Mouse (Mus musculus) brain, embryonic 18.5 days (tissue): Measurements from ENCODE around the gene Naa11.

Experiments used
- DNase-seq: peaks from one replicate; pipeline ENCODE4 v3.0.0-alpha.2; 2012; ENCODE audit warnings: low read depth, low spot score

Naa11 gene

GRCm38 (mm10) chr5:97392160-97392559, at the start of gene Naa11:
Gene Naa11 (minus strand): TSS chr5:97392379.
- no peak for DNase-seq

- DNase-seq = no peak
These were observed 40.3 kb upstream of the Naa11 start for GRCm38 (mm10) chr5:97432512-97432911.

DNA sequence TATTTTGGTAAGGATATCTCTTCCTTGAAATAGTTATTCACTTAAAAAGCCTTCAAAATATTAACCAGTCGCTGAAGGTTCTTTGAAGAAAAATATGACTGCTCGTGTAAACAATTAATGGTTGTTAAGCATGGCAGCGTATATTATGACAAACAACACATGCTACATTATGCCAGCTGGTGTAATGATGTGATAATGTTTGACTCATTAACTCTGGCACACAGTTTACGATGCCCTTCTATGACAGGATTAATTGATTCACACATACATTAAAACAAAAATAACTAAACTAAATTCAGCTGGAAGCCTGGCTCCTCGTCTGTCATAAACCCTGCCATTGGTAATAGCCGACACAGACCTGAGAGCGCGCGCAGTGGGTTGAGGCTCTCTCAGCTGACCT, 37.8 kb upstream of the Naa11 start:
- no peak for DNase-seq

- DNase-seq = no peak
These were observed 29.5 kb upstream of the Naa11 start for GRCm38 (mm10) chr5:97421669-97422068.

- DNase-seq = no peak
These were observed 25.0 kb upstream of the Naa11 start for GRCm38 (mm10) chr5:97417185-97417584.

DNA sequence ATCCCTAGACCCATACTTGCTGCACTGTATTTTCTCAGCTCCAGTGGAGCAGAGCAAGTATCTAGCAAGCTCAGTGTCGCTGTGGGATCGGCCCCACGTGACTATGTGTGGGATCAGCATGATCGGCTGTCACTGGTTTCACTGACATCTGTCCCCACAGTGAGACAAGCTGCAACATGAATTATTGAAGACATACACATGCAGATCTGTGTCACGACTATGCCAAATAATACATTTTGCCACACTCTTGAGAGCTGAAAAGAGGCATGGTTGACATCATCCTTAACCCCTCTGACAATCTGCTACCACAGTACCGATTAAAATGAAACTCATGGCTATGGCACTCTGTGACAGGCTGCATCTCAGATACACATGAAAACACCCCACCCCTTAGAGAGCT, 23.7 kb upstream of the Naa11 start:
- peak; percentile 60 for DNase-seq

DNA sequence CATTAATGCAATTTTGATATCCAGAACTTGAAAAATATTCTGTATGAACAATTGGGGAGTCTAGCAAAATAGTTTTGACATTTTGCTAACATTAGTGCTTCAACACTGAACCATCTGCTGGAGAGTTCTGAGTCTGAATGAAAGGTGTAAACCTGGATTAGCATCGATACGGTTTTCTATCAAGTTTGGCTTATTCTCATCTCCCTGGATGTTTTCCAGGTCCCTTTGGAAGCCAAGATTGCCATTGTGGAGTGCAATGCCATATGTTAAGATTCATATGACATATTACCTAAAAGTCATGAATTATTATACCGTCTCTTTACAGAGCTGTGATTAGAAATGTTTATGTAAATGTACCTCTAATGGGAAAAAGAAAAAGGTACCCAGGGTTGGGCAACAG, 21.5 kb upstream of the Naa11 start:
- DNase-seq = no peak

GRCm38 (mm10) chr5:97410190-97410589, 18.0 kb upstream of the Naa11 start:
- DNase-seq = no peak

GRCm38 (mm10) chr5:97409234-97409704, 17.1 kb upstream of the Naa11 start:
- DNase-seq = no peak

DNA sequence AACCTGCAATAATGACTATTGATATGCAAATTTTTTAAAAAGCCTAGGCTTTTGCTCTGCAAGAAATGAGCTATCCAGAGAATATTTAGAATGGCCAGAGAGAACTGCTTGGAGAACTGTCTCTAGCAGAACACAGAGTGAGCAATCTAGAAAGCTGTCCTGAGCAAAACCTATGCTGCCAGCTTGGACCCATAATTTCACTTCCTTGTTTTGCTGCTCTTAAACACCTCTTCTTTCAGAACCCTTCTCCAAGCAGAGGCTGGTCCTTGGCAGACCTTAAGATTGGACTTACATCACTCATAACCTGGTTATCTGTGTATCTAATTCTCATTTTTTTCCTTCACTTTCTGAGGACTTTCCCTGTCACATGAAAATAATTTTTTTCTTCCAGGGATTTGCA, 8.9 kb upstream of the Naa11 start:
- DNase-seq = no peak

GRCm38 (mm10) chr5:97397585-97397984, 5.4 kb upstream of the Naa11 start:
- DNase-seq = no peak

GRCm38 (mm10) chr5:97387622-97388021, 4.6 kb downstream of the Naa11 start:
- DNase-seq = no peak

- DNase-seq = no peak
These were observed 7.8 kb downstream of the Naa11 start for GRCm38 (mm10) chr5:97384399-97384798.

GRCm38 (mm10) chr5:97382548-97383222, 9.5 kb downstream of the Naa11 start:
- no peak for DNase-seq

DNA sequence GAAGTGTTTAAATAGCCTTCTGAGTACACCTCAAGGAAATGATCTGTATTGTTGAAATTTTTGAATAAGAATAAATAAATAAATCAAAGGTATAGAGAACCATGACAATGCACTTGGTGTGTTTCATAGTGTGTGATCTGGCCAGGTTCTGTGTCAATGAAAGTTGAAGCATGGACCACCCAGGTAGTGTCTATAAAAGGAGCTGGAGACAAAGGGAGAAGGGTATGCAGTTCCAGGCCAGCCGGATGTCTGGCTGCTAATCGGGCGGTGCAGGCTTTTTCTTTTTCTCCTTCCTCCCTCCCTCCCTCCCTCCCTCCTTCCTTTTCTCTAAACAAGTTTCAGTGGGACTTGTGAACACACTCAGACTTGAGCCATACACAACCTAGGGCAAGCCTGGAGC, 12.2 kb downstream of the Naa11 start:
- DNase-seq = no peak

GRCm38 (mm10) chr5:97364781-97365180, 27.4 kb downstream of the Naa11 start:
- DNase-seq = no peak

DNA sequence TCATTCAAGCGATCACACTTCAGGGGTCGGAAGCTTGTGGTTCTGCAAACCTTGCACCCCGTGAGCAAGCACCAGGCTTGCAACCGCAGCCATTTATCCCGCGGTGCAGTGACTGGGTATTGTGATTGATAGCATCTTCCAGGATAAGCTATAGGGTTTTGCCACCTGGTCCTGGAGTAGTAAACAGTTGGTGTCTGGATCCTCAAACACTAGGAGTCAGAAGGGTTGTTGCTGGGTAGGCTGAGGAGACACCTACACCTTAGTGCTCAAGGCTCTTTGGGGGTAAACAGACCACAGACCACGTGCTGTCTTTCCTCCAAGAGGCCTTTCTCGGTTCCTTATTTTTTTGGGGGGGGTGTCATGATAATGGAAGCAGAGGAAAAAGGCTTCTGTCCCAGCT, 27.9 kb downstream of the Naa11 start:
- no peak for DNase-seq

DNA sequence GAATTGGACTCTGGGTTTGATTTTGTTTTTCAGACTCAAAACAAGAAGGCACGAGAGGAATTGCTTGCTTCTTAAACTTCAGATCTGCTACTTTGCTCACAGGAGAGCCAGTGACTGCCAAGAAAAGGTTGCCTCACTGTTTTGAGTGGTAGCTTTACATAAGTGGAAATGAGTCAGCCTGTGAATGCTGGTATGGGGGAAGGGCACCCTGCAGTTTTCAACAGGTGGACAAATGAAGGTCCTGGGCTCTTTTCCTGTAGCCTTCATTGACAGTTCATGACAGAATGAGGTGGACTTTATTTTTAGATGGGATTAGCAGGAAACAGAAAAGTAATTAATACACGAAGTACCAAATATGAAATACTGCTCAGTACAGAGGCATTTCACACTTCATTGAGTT, 29.6 kb downstream of the Naa11 start:
- no peak for DNase-seq

DNA sequence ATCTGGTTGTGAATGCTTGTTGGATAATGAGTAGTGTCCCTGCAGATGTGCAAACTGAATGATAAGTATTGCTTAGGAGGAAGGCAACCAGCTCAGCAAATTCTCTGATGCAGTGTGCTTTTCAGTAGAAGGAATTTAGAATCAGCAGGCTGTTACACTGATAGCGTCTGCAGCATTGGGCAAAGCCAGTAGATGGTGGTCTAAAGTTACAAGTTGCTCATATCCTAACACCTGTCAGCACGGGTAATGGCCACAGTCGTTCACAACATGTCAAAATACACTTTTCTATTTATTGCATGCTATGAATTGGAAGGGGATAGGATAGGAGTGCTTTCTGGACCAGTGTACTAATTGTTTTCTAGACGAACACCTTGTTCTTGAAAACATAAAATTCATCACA, 33.1 kb downstream of the Naa11 start:
- no peak for DNase-seq

GRCm38 (mm10) chr5:97356135-97356534, 36.0 kb downstream of the Naa11 start:
- DNase-seq = no peak

DNA sequence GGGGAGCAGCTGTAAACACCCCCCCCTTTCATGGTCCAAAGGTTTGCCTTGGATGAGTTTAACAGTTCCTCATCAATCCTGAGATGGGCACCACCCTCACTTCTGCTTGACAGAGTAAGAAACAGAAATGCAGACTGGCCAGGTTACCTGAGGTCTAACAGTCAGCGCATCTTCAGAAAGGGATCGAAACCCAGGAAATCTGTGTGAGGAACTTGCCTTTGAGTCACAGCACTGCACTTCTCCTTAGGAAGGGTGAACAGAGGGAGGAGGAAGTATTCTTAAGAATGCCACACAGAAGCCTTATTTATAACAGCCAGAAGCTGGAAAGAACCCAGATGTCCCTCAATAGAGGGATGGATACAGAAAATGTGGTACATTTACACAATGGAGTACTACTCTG, 37.0 kb downstream of the Naa11 start:
- no peak for DNase-seq

- DNase-seq = no peak
These were observed 43.4 kb downstream of the Naa11 start for GRCm38 (mm10) chr5:97348760-97349159.

DNA sequence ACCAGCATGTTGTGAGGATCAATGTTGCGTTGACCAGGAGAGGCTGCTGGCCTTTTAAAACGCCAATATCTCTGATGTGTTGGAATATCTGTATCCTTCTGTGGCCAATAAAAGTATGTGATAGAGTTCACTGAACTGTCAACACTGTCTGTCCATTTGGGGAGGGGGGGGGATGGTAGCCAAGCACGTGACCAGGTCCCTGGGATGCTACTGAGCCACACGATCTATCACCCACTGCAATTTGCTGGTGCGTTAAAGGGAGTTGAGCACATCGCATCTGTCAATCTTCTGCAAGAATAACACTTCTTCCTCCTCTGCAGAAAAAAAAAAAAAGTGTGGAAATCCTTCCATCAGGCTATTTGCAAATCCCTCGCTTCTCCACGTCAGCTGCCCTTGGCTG, 43.9 kb downstream of the Naa11 start:
- DNase-seq = no peak

DNA sequence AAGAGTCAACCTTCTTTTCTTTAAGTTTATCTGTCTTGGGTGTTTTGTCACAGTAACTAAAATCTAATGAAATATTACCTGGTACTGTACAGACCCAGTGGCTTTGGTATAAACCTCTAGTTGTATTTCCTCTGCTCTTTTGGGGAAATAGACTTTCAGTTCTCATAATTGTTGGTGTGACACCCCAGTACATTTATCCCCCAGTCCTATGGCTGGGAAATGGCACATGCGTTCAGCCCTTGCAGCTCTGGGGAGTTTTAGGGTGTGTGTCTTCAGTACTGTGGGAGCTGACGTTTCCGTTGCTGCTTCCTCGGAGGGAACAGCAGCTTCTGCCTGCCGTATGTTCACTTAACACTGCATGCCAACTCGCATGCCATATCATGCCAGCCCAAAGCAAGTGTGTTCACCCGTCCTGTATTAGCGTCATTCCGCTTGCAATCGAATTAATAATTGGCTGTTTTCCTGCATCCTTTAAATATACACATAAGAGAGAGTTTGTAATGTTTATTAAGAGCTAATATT, 46.4 kb downstream of the Naa11 start:
- DNase-seq = no peak
